Mouse (Mus musculus): ENCODE results near the gene Abhd4.

GRCm38 (mm10) chr14:54284839-54285238, 30.9 kb downstream of the Abhd4 start, which contains the start of gene Olfr49:
- TF ChIP-seq CTCF (IDR thresholded peaks at IDR 0.05; ENCODE audit: borderline replicate concordance, insufficient read depth, low read length) (no peak), POLR2A (IDR thresholded peaks at IDR 0.05; ENCODE audit: low read depth, low read length) (no peak)
